Mouse (Mus musculus): ENCODE data around the gene Dnmt3a.

The Dnmt3a gene

DNA sequence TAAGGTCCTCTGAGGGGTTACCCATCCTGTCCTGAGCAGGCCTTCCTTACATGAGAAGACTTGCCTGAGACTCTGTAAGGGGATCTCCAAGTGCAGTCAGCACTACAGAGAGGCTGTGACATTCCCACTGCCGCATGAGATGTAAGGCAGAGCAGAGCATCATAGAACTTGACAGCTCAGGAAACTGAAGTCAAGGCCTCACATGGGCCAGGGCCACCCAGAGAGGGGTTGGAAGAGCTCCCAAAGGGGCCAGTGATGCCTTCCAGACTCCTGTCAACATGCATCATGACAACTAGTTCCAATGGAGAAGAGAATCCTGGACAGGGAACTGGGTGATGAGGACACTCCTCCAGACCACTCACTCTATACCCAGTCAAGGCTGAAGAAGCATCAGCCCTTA is 18.3 kb upstream of the Dnmt3a start:
- DNase-seq, result no peak

- no peak for DNase-seq
These were observed 17.3 kb upstream of the Dnmt3a start for GRCm38 (mm10) chr12:3788421-3789051.

DNA sequence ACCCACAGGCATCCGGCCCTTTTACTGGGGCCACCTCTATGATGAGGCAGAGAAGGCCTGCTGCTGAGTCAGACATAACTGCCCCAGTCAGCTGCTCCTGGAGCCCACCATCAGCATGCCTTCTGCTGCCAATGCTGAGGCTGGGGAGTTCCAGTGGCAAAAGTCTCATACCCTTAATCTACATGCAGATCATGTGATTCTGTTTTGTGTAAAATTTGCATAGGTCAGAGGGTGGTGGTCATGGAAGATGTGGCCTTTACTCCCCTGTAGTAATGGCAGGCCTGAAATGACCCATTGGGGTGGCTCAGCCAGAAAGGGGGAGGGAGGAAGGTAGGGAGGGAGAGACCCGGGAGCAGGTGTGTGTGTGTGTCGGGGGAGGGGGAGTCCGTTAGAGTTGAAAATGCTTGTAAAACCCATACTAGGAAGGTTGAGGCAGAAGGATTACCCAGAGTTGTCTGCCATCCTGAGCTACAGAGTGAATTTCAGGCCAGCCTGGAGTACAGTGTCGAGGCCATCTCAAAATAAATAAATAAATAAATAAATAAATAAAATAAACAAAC is 16.1 kb upstream of the Dnmt3a start:
- no peak for DNase-seq

DNA sequence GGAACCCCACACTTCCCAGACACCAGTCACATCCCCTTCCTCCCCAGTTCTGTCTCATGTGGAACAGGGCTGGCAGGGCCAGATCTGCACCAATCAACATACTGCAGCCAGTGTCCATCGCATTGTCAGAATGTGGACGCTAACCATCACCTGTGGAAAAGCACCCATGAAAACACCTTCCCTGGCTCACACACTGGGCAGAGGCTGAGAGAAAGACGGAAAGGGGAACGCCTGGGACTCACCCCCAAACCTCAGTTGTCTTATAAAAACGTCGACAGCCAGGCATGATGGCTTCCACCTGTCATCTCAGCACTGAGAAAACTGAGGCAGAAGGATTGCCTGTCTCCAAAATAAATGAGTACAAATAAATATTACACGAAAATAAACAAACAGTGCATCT is 14.6 kb upstream of the Dnmt3a start:
- no peak for DNase-seq

DNA sequence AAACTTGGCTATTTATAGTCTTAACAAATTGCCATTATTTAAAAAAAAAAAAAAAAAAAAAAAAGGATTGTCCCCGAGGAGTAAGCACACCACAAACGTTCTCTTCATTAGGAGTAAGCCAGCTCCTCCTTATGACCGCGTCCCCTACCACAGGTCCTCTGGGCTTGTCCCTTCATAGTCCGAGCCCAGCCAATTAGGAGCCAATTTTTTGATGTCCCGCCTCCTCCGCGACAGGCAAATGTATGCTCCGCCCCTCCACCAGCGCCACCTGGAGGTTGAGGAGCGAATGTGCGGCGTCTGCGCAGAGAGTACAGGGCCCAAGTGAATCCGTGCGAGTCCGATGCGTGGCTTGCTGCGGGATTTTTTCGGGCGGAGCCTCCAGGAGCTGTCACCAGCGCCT is 14.1 kb upstream of the Dnmt3a start:
- peak; percentile 96 for DNase-seq

DNA sequence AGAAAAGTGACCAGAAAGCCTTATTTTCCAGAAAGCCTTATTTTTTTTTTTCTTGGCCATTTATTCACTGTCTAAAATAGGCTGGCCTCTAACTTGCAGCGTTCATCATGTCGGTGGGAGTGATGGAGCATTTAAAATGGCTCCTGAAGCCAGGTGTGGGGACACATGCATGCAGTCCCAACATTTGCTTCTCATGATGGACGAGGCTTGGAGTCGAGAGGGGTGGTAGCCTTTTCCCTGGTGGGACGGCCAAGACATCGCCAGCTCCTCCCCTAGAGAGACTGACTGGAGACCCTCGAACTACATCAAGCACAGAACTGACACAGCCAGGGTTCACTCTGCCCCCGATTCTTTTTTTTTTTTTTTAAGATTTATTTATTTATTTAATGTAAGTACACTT is 13.6 kb upstream of the Dnmt3a start:
- DNase-seq, result no peak

DNA sequence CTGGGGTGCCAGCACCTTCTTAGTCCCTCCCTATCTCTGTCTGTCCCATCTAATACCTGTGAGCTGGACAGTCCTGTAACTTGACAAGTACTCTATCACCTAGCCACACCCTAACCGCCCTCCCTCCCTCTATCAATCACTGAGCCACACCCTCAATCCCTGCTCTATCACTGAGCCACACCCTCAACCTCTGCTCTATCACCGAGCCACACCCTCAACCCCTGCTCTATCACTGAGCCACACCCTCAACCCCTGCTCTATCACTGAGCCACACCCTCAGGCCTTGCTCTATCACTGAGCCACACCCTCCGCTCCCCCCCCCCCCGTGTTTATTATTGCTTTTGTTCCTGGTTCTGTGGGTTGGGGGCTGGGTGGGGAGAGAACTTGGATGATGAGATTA is 10.2 kb upstream of the Dnmt3a start:
- no peak for DNase-seq

DNA sequence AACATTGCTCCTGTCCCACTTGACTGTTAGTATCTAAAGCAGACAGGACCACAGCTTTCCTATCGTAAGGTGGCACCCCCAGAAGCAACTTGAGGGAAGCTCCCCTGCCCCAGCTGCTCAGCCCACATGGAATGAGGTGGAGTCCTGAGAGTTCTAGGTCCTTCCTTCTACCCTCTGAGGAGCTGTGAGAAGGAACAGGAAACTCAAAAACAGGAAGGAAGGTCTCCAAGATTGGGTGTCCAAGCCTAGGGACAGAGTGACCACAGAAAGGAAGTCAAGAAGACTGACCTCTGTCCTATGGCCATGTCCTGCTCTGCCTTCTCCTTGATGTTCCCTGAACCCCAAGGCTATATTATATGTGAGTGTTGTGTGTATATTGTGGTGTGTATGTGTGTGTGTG is 6.3 kb upstream of the Dnmt3a start:
- DNase-seq, result no peak

GRCm38 (mm10) chr12:3806271-3806684 is 471 bp downstream of the Dnmt3a start:
- DNase-seq, result peak; percentile 66

DNA sequence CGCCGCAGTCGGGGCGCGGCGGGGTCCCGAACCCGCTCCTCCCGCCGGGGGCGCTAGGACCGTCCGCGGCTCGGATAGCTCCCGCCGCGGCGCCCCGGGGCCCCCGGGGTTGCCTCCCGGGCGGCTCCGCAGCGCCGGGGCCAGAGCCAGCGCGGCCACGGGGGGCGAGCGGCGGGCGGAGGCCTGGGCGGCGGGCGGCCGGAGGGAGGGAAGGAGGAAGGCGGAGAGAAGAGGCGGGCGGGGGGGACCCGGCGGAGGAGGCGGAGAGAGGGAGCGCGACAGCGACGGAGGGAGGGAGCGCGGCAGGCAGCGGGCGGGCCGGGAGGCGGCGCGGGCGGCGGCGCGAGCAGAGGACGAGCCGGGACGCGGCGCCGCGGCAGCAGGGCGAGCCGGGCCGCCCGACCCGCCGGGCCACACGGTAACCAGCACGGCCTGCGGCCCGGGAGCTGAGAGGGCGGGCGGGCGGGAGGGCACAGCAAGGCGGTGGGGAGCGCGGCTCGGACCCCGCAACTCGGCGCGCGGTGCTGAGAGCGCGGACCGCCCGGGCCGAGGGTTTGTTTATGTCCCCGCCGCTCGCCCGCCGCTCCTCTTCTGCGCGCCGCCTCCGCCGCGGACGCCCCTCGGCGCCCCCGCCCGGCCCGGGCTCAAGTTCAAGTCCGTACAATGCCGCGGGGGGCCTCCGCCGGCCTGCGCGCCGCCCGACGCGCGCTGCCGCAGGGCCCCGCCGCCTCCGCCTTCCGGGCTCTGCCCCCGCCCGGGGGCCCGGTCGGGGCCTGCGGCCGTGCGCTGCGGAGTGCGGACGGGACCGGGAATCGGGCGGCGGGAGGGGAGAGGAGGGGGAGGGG is 1.1 kb downstream of the Dnmt3a start:
- peak; percentile 75 for DNase-seq

- DNase-seq, result peak; percentile 72
These were observed 2.0 kb downstream of the Dnmt3a start for GRCm38 (mm10) chr12:3807548-3808395.

- no peak for DNase-seq
These were observed 2.7 kb downstream of the Dnmt3a start for GRCm38 (mm10) chr12:3808396-3808981.

DNA sequence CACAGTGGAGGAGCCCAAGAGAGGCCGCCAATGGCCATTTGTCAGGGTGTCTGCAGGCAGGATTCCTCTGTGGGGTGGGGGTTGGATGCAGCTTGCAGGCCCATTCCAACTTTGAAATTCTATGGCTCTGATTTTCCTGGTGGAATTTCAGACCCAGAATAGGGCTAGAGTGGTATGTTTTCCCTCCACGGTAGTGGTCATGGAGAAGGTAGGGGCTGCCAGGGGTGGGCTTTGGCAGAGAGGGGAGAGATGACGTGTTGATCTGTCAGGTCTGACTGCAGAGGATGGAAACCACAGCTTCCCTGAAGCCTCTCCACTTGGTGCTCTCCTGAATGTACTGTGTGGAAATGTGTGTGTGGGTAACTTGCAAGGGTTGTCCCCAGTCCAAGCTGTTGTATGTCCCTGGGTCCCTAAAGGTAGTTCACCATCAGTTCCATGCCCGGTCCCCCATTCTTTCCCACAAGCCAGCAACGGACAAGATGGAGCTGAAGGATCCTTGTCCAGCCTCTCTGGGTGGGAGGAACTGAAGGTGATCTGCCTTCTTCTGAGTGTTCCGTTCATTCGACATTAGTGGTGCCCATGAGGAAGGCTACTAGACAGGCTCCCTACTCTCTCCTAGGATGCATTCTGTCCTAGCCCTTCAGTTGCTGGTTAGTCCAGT is 3.8 kb downstream of the Dnmt3a start:
- no peak for DNase-seq

GRCm38 (mm10) chr12:3810455-3810854 is 4.6 kb downstream of the Dnmt3a start:
- DNase-seq, result no peak

DNA sequence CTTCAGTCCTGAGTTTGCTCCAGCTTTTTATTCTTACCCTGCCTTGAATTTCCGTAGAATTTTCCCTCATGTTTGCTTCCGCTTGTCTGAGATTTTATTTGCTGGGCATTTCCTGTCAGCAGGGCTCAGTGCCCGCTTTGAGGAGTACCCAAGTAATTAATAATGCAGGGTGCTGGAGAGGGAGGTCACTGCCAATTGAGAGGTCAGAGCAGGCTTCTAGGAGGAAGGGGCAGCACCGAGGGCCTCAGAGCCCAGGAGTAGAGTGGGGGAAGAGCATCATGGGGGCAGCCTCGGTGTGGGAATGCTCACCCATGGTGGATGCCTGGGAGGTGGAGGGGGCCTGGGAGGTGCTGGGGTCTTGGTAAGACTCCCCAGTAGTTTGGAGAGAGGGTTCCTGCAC is 5.8 kb downstream of the Dnmt3a start:
- no peak for DNase-seq

DNA sequence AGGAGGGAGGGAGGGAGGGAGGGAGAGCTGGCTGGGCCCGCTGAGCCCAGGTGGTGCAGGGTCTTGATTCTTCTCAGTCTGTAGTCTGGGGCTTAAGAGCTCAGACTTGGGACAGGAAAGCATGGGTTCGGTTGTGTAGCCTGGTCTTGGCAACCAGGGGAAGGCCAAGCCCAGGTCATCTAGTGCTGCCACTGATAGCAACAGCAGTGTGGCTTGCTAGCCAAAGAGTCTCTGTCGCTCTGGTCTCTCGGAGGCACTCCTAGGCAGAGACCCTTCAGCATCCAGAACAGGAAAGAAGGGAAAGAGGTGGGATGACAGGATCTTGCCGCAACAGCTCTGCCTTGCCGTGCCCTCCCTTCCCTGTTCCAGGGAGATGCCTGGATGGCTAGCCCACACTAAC is 6.4 kb downstream of the Dnmt3a start:
- no peak for DNase-seq

DNA sequence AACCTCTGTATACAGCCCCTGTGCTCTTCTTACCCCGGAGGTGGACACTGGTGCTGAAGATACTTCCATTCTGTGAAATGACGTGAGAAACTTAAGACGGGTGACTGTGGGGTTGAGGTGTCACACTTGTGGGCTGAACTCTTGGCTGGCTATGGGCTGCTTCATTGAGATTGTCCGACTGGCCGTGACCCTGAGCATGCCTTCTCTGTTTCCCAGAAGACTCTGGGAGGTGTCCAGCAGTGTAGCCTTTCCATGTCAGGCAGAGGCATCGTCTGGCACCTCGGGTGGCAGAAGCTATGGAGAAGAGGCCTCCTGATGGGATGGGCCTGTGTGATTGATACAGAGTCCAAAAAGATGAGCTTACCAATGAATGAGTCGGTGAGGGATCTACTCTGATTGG is 7.3 kb downstream of the Dnmt3a start:
- DNase-seq, result no peak

GRCm38 (mm10) chr12:3815386-3815785 is 9.6 kb downstream of the Dnmt3a start:
- no peak for DNase-seq

GRCm38 (mm10) chr12:3817033-3817432 is 11.2 kb downstream of the Dnmt3a start:
- DNase-seq, result peak; percentile 66

DNA sequence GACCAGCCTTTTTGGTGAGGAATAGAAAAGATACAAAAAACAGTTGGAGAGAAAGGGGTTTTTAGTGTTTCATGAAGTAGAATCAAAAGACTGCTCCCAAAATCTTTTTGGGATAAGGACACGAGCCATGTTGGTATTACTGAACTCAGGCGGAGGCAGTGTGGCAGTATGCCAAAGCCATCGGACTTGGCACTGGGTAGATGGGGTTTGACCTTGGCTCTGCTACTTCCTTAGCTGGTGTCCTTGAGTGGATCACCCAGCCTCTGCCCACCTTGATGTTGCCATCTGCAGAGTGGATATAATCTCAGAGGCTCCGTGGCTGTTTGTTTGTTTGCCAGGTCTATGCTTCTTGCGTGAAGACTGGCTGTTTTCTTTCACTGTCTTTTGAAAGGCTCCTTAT is 11.8 kb downstream of the Dnmt3a start:
- no peak for DNase-seq

DNA sequence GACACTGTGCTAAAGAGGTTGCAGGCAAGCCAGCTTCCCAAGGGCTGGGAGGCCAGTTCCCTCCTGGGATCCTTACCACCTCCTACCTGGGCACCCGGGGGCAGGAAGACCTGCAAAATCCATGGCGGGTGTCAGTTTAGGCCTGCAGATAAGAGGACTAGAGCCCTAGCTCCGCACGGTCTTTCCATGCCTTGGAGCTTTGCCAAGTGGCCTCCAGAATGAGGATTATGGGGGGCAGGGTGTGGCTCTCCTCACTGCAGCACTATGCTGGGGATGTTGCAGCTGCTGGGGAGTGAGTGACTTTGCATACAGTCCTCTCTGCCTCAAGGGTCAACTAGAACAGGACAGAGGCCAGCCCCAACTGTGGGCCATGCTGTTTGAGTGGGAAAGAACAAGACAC is 14.1 kb downstream of the Dnmt3a start:
- DNase-seq, result no peak

DNA sequence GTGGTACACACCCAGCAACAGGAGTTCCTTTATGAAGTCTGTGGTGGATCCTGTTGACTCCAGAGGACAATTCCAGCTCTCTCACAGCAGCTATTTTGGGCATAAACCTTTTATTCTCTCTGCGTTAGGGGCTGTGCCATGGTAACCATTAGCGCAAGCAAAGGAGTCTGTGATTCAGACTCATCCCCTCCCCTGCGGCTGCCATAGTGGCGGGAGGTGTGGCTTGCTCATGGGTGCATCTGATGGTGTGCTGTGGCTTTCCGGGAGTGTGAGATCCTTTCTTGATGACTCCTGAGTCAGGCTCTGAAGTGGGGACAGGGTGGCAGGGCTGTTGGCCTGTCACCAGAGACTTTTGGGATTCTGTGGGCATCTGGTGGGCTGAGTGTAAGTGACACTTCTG is 17.6 kb downstream of the Dnmt3a start:
- peak; percentile 58 for DNase-seq

Data from right cerebral cortex, postnatal 25 days (tissue).